ENCODE assay signal across 9 mouse cellular contexts in the genomic region with DNA sequence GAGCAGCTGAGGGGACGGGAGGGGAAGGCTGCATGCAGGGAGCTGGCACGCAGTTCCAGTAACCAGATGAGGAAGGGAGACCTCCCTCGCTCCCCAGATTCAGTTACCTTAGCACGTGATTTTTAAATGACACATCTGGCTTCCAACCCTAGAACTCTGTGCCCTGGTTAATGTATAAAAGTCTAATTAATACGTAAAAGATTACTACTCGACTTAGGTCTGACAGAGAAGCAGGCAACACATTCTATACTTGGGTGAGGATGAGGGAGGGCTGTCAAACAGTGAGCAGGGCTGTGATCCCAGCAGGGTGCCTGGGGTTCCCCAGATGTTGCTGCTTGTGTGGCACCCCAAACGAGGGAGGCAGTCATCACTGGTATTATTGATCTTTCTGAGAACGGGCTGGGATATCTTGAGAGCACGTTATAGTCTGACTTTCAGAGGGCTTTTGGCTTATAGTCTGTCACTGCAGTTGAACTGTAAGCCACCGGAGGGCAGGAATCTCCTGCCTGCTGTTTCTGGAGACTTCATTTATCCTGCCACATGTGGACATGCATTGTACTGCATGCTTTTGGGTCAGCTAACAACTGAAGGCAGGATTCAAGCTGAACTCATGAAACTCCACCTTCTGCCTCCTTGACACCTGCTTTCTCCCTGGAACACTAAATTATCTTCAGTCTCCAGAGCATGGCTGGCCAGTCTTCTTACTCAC.
DNase-seq lines count a peak whose midpoint lies in the region; ATAC-seq lines count a peak whose summit lies in the region.
"Had no signal": no experiment of that assay in that cellular context is flagged by ENCODE, and none has a peak within 500 bp of the region (broad histone marks: within the 10 kb centered on the region; RNA-seq: fewer than 3 reads in every experiment).

No protein-coding gene starts in this region.

- H3K27me3 ChIP-seq in hindbrain, embryonic 11.5 days (ENCODE audit: control insufficient read depth, insufficient read depth, low read length), result no peaks in the 10 kb centered on the region
- no peaks in the 10 kb centered on the region for H3K27me3 ChIP-seq in hindbrain, embryonic 16.5 days (replicated peaks; ENCODE audit: control insufficient read depth, insufficient read depth, low read length)
- H3K27me3 ChIP-seq: lung, embryonic 15.5 days had no signal

- H3K27ac ChIP-seq in hindbrain, embryonic 11.5 days (ENCODE audit: low read depth, low read length), result no peak overlapping the region
- no peak overlapping the region for H3K27ac ChIP-seq in hindbrain, embryonic 16.5 days (ENCODE audit: low read depth, low read length)
- H3K27ac ChIP-seq: lung, embryonic 15.5 days had no signal

- WGBS in hindbrain, embryonic 11.5 days, result 83% methylated on average over 10 of the region's 10 CpGs
- WGBS in hindbrain, embryonic 16.5 days, result 80% methylated on average over 10 of the region's 10 CpGs

- no peak overlapping the region for H3K4me3 ChIP-seq in hindbrain, embryonic 11.5 days (ENCODE audit: low read depth, low read length)
- no peak overlapping the region for H3K4me3 ChIP-seq in hindbrain, embryonic 16.5 days (ENCODE audit: low read length)
- H3K4me3 ChIP-seq: lung, embryonic 15.5 days had no signal

- peaks cover 6% of the 10 kb centered on the region; the same call in 1 of the 2 replicates for H3K4me1 ChIP-seq in hindbrain, embryonic 11.5 days (replicated peaks; ENCODE audit: control insufficient read depth, insufficient read depth, low read length)
- H3K4me1 ChIP-seq in hindbrain, embryonic 16.5 days (ENCODE audit: control insufficient read depth, insufficient read depth, low read depth, low read length), result peaks cover 29% of the 10 kb centered on the region

- H3K9me3 ChIP-seq in hindbrain, embryonic 11.5 days (ENCODE audit: control insufficient read depth, low read length), result no peaks in the 10 kb centered on the region
- H3K9me3 ChIP-seq in hindbrain, embryonic 16.5 days (ENCODE audit: control insufficient read depth, low read length), result no peaks in the 10 kb centered on the region
- H3K9me3 ChIP-seq: lung, embryonic 15.5 days had no signal

- no peak overlapping the region for H3K4me2 ChIP-seq in hindbrain, embryonic 11.5 days (replicated peaks; ENCODE audit: low read depth, low read length)
- H3K4me2 ChIP-seq in hindbrain, embryonic 16.5 days (ENCODE audit: low read length), result no peak overlapping the region
- H3K4me2 ChIP-seq: lung, embryonic 15.5 days had no signal

- DNase-seq in hindbrain, embryonic 11.5 days (ENCODE audit: low spot score), result peak; percentile 36
- peak; percentile 88 for DNase-seq in 3T3-L1 (ENCODE audit: low read depth, low spot score)
- DNase-seq in NIH3T3 (ENCODE audit: low read depth), result peak; percentile 90
- DNase-seq in forelimb bud, embryonic 11.5 days (ENCODE audit: low read depth, low spot score), result peak; percentile 52
- peak; percentile 63 for DNase-seq in mesoderm, embryonic 11.5 days (ENCODE audit: low read depth, low spot score)
- DNase-seq in T-cell, adult 2 months (ENCODE audit: low spot score), result no peak
- no peak for DNase-seq in layer of hippocampus, adult 18-20 months (ENCODE audit: low spot score in 2 of 2)

- no peak overlapping the region for H3K9ac ChIP-seq in hindbrain, embryonic 11.5 days (ENCODE audit: low read depth, low read length)
- H3K9ac ChIP-seq in hindbrain, embryonic 16.5 days (ENCODE audit: low read depth, low read length), result no peak overlapping the region
- H3K9ac ChIP-seq: lung, embryonic 15.5 days had no signal

- H3K36me3 ChIP-seq in hindbrain, embryonic 11.5 days (ENCODE audit: control insufficient read depth, insufficient read depth, low read length), result no peaks in the 10 kb centered on the region
- H3K36me3 ChIP-seq in hindbrain, embryonic 16.5 days (ENCODE audit: control insufficient read depth, insufficient read depth, low read length), result no peaks in the 10 kb centered on the region
- H3K36me3 ChIP-seq: lung, embryonic 15.5 days had no signal

- ATAC-seq in hindbrain, embryonic 11.5 days (ENCODE audit: low FRiP score), result no peak
- ATAC-seq in hindbrain, embryonic 16.5 days, result no peak

Comparison
In these comparisons a context has a peak if more than half of its experiments do, and no peak if none do; other contexts are left out.
1. DNase-seq: peak in hindbrain, embryonic 11.5 days (single experiment), 3T3-L1 (single experiment), NIH3T3 (single experiment), forelimb bud, embryonic 11.5 days (single experiment) and mesoderm, embryonic 11.5 days (single experiment); none in T-cell, adult 2 months (single experiment) and layer of hippocampus, adult 18-20 months (0 of 2).